Mouse (Mus musculus) ES-Bruce4 (cell line): Measurements from ENCODE around the gene Vps37c. TPM values are rescaled to one million over a fixed set of nuclear protein-coding genes. Genes with fewer than 3 reads are reported as not detected.

Experiments used
- H3K27ac ChIP-seq: 2 replicates; pipeline ENCODE4 v1.5.1; 2012; ENCODE audit warnings: low read length, inconsistent platforms; ENCODE audit not compliant: insufficient read depth
- H3K27me3 ChIP-seq: 2 replicates; pipeline ENCODE4 v1.6.1; 2012; ENCODE audit warnings: mild to moderate bottlenecking, low read length, inconsistent platforms; ENCODE audit not compliant: control insufficient read depth, poor library complexity, insufficient read depth, severe bottlenecking
- H3K36me3 ChIP-seq: 2 replicates; pipeline ENCODE4 v1.6.1; 2012; ENCODE audit warnings: inconsistent platforms, mild to moderate bottlenecking, low read length, moderate library complexity; ENCODE audit not compliant: control insufficient read depth, poor library complexity, insufficient read depth, severe bottlenecking
- H3K4me1 ChIP-seq: one replicate; pipeline ENCODE4 v1.8.1; 2011; ENCODE audit warnings: low read length; ENCODE audit not compliant: control insufficient read depth, insufficient read depth
- H3K4me3 ChIP-seq: 2 replicates; pipeline ENCODE4 v1.5.1; 2011; ENCODE audit warnings: low read depth, mild to moderate bottlenecking, low read length
- H3K9ac ChIP-seq: 2 replicates; pipeline ENCODE4 v1.6.1; 2012; ENCODE audit warnings: low read depth, mild to moderate bottlenecking, inconsistent platforms; ENCODE audit not compliant: poor library complexity, severe bottlenecking
- H3K9me3 ChIP-seq: replicated peaks from 2 replicates; pipeline ENCODE4 v1.6.1; 2012; ENCODE audit warnings: mild to moderate bottlenecking, low read length, inconsistent platforms; ENCODE audit not compliant: control insufficient read depth, poor library complexity, insufficient read depth, severe bottlenecking
- CTCF ChIP-seq: IDR thresholded peaks from one replicate; pipeline ENCODE4 v1.8.1; 2011; ENCODE audit warnings: low read depth, low read length
- EP300 ChIP-seq: IDR thresholded peaks from 2 replicates; pipeline ENCODE4 v1.6.1; 2011; ENCODE audit warnings: low read depth, low read length; ENCODE audit not compliant: insufficient read depth
- POLR2A ChIP-seq: IDR thresholded peaks from one replicate; pipeline ENCODE4 v1.8.1; 2011; ENCODE audit warnings: low read length; ENCODE audit not compliant: insufficient read depth
- polyA plus RNA-seq: library from polyadenylated mRNA; stranded (reverse); fragments of >200 nt; gene quantifications from 2 replicates; pipeline ENCODE4 v1.2.4, GENCODE M21; 2011; ENCODE audit warnings: low read depth; ENCODE audit not compliant: missing spikeins, insufficient read depth, insufficient read length

The Vps37c gene
- polyA plus RNA-seq, 1 experiment, result 11.5 TPM

- no peaks in the 10 kb centered on the region for H3K9me3 ChIP-seq
- H3K36me3 ChIP-seq, result no peaks in the 10 kb centered on the region
- no peaks in the 10 kb centered on the region for H3K27me3 ChIP-seq
- TF ChIP-seq CTCF (no peak), EP300 (no peak), POLR2A (no peak)
- H3K27ac ChIP-seq, result no peak overlapping the region
- H3K4me1 ChIP-seq, result no peaks in the 10 kb centered on the region
- H3K4me3 ChIP-seq, result no peak overlapping the region
- H3K9ac ChIP-seq, result no peak overlapping the region
Observed at GRCm38 (mm10) chr19:10752106-10752505, 63.6 kb downstream of the Vps37c start.

- H3K27ac ChIP-seq, result no peak overlapping the region
Observed at GRCm38 (mm10) chr19:10752646-10753045, 64.1 kb downstream of the Vps37c start.

GRCm38 (mm10) chr19:10757125-10757524 is 68.6 kb downstream of the Vps37c start:
- no peaks in the 10 kb centered on the region for H3K4me1 ChIP-seq
- no peak overlapping the region for H3K9ac ChIP-seq
- H3K36me3 ChIP-seq, result no peaks in the 10 kb centered on the region
- H3K27me3 ChIP-seq, result no peaks in the 10 kb centered on the region
- no peaks in the 10 kb centered on the region for H3K9me3 ChIP-seq
- TF ChIP-seq CTCF (no peak), POLR2A (no peak), EP300 (no peak)
- H3K4me3 ChIP-seq, result no peak overlapping the region
- H3K27ac ChIP-seq, result no peak overlapping the region

More at GRCm38 (mm10) chr19:10752646-10753045, 64.1 kb downstream of the Vps37c start:
- TF ChIP-seq EP300, result no peak
- TF ChIP-seq POLR2A, result no peak
- no peak for TF ChIP-seq CTCF
- Histone ChIP-seq H3K9me3 (no peaks in the 10 kb centered on the region), H3K9ac (no peak overlapping the region), H3K4me3 (no peak overlapping the region), H3K27me3 (no peaks in the 10 kb centered on the region), H3K36me3 (no peaks in the 10 kb centered on the region), H3K4me1 (no peaks in the 10 kb centered on the region)

DNA sequence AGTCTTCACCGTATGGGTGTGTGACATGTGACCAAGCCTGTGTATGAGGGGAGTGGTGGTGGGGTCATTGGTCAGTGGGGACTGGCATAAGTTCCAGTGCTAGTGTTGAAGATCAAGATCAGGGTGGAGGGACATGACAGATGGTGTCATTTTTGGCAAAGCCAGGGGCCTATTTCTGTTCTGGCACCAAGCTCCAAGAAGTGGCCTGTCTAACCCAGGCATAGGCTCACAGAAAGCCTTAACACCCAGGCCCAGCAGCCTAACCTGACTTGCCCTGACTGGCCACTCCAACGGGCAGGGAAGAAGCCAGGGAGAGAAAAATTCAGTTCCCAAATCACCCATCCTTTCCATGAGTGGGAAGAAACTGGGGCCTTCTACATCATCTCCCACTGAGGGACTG is 69.0 kb downstream of the Vps37c start:
- Histone ChIP-seq H3K4me1 (no peaks in the 10 kb centered on the region), H3K4me3 (no peak overlapping the region), H3K9me3 (no peaks in the 10 kb centered on the region), H3K27me3 (no peaks in the 10 kb centered on the region), H3K36me3 (no peaks in the 10 kb centered on the region), H3K27ac (no peak overlapping the region), H3K9ac (no peak overlapping the region)
- no peak for TF ChIP-seq EP300
- TF ChIP-seq POLR2A, result no peak
- TF ChIP-seq CTCF, result no peak

- no peak for TF ChIP-seq EP300
- TF ChIP-seq CTCF, result no peak
- no peak for TF ChIP-seq POLR2A
- Histone ChIP-seq H3K4me1 (no peaks in the 10 kb centered on the region), H3K36me3 (no peaks in the 10 kb centered on the region), H3K27me3 (no peaks in the 10 kb centered on the region), H3K4me3 (no peak overlapping the region), H3K9me3 (no peaks in the 10 kb centered on the region), H3K27ac (no peak overlapping the region), H3K9ac (no peak overlapping the region)
Observed at GRCm38 (mm10) chr19:10758708-10759107, 70.2 kb downstream of the Vps37c start.

DNA sequence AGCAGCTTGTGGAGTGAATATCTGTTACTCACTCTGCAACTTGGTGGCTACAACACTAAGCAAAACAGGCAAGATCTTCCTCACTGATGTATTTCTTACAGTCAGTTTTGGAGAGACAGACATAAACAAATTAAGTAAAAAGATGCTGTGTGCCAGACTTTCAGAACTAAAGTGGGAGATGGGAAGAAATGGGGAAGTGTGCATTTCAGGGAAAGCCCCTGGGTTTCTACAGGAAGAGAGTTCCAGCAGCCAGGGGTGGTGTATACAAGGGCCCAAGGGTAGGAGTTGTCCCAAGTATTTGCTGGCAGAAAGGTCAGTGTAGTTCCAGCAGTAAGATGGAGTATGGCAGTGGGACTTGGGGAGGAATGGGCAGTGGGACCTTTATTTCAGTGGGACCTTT is 71.0 kb downstream of the Vps37c start:
- no peak overlapping the region for H3K27ac ChIP-seq
- no peaks in the 10 kb centered on the region for H3K9me3 ChIP-seq
- H3K4me3 ChIP-seq, result no peak overlapping the region
- H3K4me1 ChIP-seq, result no peaks in the 10 kb centered on the region
- H3K27me3 ChIP-seq, result no peaks in the 10 kb centered on the region
- TF ChIP-seq CTCF (no peak), POLR2A (no peak), EP300 (no peak)
- H3K36me3 ChIP-seq, result no peaks in the 10 kb centered on the region
- H3K9ac ChIP-seq, result no peak overlapping the region
